Mouse (Mus musculus) midbrain, embryonic 16.5 days (tissue): ENCODE data around the gene Ston2. TPM values are rescaled to one million over a fixed set of nuclear protein-coding genes. Genes with fewer than 3 reads are reported as not detected.
"Not testable (repeated sequence)": the region's sequence is repeated elsewhere in the genome, so short reads cannot be mapped to it uniquely, and the experiment has no call there.

Experiments
- ATAC-seq: fragments of 200-750 bp; cut with Nextera tagmentation; 2 replicates; pipeline ENCODE4 v1.8.0; 2017; ENCODE audit warnings: moderate TSS enrichment
- H3K27ac ChIP-seq: fragments of 300-500 bp; sonication (generic); 2 replicates; pipeline ENCODE4 v1.5.1; 2014; ENCODE audit warnings: mild to moderate bottlenecking, low read length, mixed read lengths
- H3K27me3 ChIP-seq: fragments of 300-500 bp; sonication (generic); 2 replicates; pipeline ENCODE4 v1.6.1; 2014; ENCODE audit warnings: low read depth, low read length, mixed read lengths; ENCODE audit not compliant: control insufficient read depth, insufficient read depth
- H3K36me3 ChIP-seq: fragments of 300-500 bp; sonication (generic); 2 replicates; pipeline ENCODE4 v1.6.1; 2014; ENCODE audit warnings: mild to moderate bottlenecking, low read length, moderate library complexity, mixed read lengths; ENCODE audit not compliant: control insufficient read depth, insufficient read depth
- H3K4me1 ChIP-seq: fragments of 300-500 bp; sonication (generic); 2 replicates; pipeline ENCODE4 v1.6.1; 2014; ENCODE audit warnings: mild to moderate bottlenecking, low read length, mixed read lengths; ENCODE audit not compliant: control insufficient read depth, insufficient read depth
- H3K4me2 ChIP-seq: fragments of 300-500 bp; sonication (generic); 2 replicates; pipeline ENCODE4 v1.6.1; 2014; ENCODE audit warnings: mild to moderate bottlenecking, low read length, mixed read lengths
- H3K4me3 ChIP-seq: fragments of 300-500 bp; sonication (generic); 2 replicates; pipeline ENCODE4 v1.5.1; 2014; ENCODE audit warnings: low read depth, mild to moderate bottlenecking, low read length, moderate library complexity, mixed read lengths
- H3K9ac ChIP-seq: fragments of 300-500 bp; sonication (generic); 2 replicates; pipeline ENCODE4 v1.6.1; 2014; ENCODE audit warnings: low read depth, low read length, mixed read lengths
- H3K9me3 ChIP-seq: fragments of 300-500 bp; sonication (generic); replicated peaks from 2 replicates; pipeline ENCODE4 v1.6.1; 2014; ENCODE audit warnings: mild to moderate bottlenecking, low read length, mixed read lengths; ENCODE audit not compliant: control insufficient read depth, poor library complexity, severe bottlenecking
- WGBS: fragments of 180-500 bp; shearing (Covaris S2); extraction: QIAGEN DNeasy Blood & Tissue Kit; methylation state at CpG from one replicate; pipeline ENCODE4 v1.1.7; 2014; 5-methylcytosine and 5-hydroxymethylcytosine counted together
- polyA plus RNA-seq: library from polyadenylated mRNA; unstranded; fragments of >200 nt; fragmentation: Nextera tagmentation; extraction: Ambion mirVana; gene quantifications from 2 replicates; pipeline ENCODE4 v1.2.1, GENCODE M21; 2015

Gene Ston2
- polyA plus RNA-seq, 1 experiment from 2014 or later, result 5.2 TPM

GRCm38 (mm10) chr12:91748241-91748865, 39.8 kb downstream of the Ston2 start:
- 66% methylated on average over 18 of the region's 18 CpGs for WGBS
- Histone ChIP-seq H3K4me1 (peaks cover 9% of the 10 kb centered on the region), H3K27ac (no peak overlapping the region), H3K4me2 (no peak overlapping the region), H3K9ac (no peak overlapping the region), H3K27me3 (no peaks in the 10 kb centered on the region), H3K4me3 (no peak overlapping the region), H3K9me3 (no peaks in the 10 kb centered on the region), H3K36me3 (no peaks in the 10 kb centered on the region)
- no peak for ATAC-seq

- H3K27me3 ChIP-seq, ATAC-seq, H3K27ac ChIP-seq, H3K9me3 ChIP-seq, H3K36me3 ChIP-seq, H3K9ac ChIP-seq, H3K4me2 ChIP-seq, H3K4me1 ChIP-seq, H3K4me3 ChIP-seq: not testable (repeated sequence)
- 99% methylated on average over 5 of the region's 5 CpGs for WGBS
These were observed 41.3 kb downstream of the Ston2 start for GRCm38 (mm10) chr12:91746839-91747238.

- no peak overlapping the region for H3K9ac ChIP-seq
- ATAC-seq, result no peak
- H3K36me3 ChIP-seq, result no peaks in the 10 kb centered on the region
- WGBS, result 49% methylated on average over 11 of the region's 11 CpGs
- H3K4me3 ChIP-seq, result no peak overlapping the region
- H3K9me3 ChIP-seq, result no peaks in the 10 kb centered on the region
- H3K4me2 ChIP-seq, result no peak overlapping the region
- peaks cover 9% of the 10 kb centered on the region for H3K4me1 ChIP-seq
- H3K27me3 ChIP-seq, result no peaks in the 10 kb centered on the region
- H3K27ac ChIP-seq, result no peak overlapping the region
These were observed 42.4 kb downstream of the Ston2 start for GRCm38 (mm10) chr12:91745758-91746290.

GRCm38 (mm10) chr12:91744091-91744490, 44.1 kb downstream of the Ston2 start:
- Histone ChIP-seq H3K27ac (no peak overlapping the region), H3K4me3 (no peak overlapping the region), H3K9ac (no peak overlapping the region), H3K4me2 (no peak overlapping the region), H3K27me3 (no peaks in the 10 kb centered on the region), H3K4me1 (peaks cover 4% of the 10 kb centered on the region; the same call in 1 of the 2 replicates), H3K9me3 (no peaks in the 10 kb centered on the region), H3K36me3 (no peaks in the 10 kb centered on the region)
- 69% methylated on average over 6 of the region's 6 CpGs for WGBS
- no peak for ATAC-seq

GRCm38 (mm10) chr12:91742916-91743315, 45.3 kb downstream of the Ston2 start:
- no peak overlapping the region for H3K4me2 ChIP-seq
- no peak overlapping the region for H3K27ac ChIP-seq
- H3K9ac ChIP-seq, result no peak overlapping the region
- H3K27me3 ChIP-seq, result no peaks in the 10 kb centered on the region
- ATAC-seq, result no peak
- 95% methylated on average over 7 of the region's 7 CpGs for WGBS
- H3K4me1 ChIP-seq, result peaks cover under 1% of the 10 kb centered on the region; the same call in 1 of the 2 replicates
- no peak overlapping the region for H3K4me3 ChIP-seq
- no peaks in the 10 kb centered on the region for H3K36me3 ChIP-seq
- no peaks in the 10 kb centered on the region for H3K9me3 ChIP-seq

- no peak overlapping the region for H3K9ac ChIP-seq
- no peak overlapping the region for H3K4me3 ChIP-seq
- no peak for ATAC-seq
- WGBS, result 94% methylated on average over 4 of the region's 4 CpGs
- H3K27ac ChIP-seq, result no peak overlapping the region
- no peaks in the 10 kb centered on the region for H3K36me3 ChIP-seq
- H3K4me1 ChIP-seq, result no peaks in the 10 kb centered on the region
- no peaks in the 10 kb centered on the region for H3K9me3 ChIP-seq
- no peak overlapping the region for H3K4me2 ChIP-seq
- no peaks in the 10 kb centered on the region for H3K27me3 ChIP-seq
These were observed 49.8 kb downstream of the Ston2 start for GRCm38 (mm10) chr12:91738381-91738780.

GRCm38 (mm10) chr12:91736221-91736980, 51.8 kb downstream of the Ston2 start:
- ATAC-seq, result no peak
- H3K4me1 ChIP-seq, result no peaks in the 10 kb centered on the region
- H3K4me3 ChIP-seq, result no peak overlapping the region
- 90% methylated on average over 15 of the region's 15 CpGs for WGBS
- H3K27ac ChIP-seq, result no peak overlapping the region
- H3K36me3 ChIP-seq, result no peaks in the 10 kb centered on the region
- no peaks in the 10 kb centered on the region for H3K27me3 ChIP-seq
- no peaks in the 10 kb centered on the region for H3K9me3 ChIP-seq
- H3K4me2 ChIP-seq, result no peak overlapping the region
- H3K9ac ChIP-seq, result no peak overlapping the region

GRCm38 (mm10) chr12:91734246-91735027, 53.8 kb downstream of the Ston2 start:
- 88% methylated on average over 15 of the region's 15 CpGs for WGBS

More at GRCm38 (mm10) chr12:91734246-91735027, 53.8 kb downstream of the Ston2 start:
- H3K4me3 ChIP-seq, result no peak overlapping the region
- H3K4me2 ChIP-seq, result no peak overlapping the region
- H3K27me3 ChIP-seq, result no peaks in the 10 kb centered on the region
- H3K27ac ChIP-seq, result no peak overlapping the region
- H3K9ac ChIP-seq, result no peak overlapping the region
- no peaks in the 10 kb centered on the region for H3K36me3 ChIP-seq
- H3K9me3 ChIP-seq, result no peaks in the 10 kb centered on the region
- no peak for ATAC-seq
- H3K4me1 ChIP-seq, result no peaks in the 10 kb centered on the region
